Mouse (Mus musculus): ENCODE results near the gene Atp5d. TPM values are rescaled to one million over a fixed set of nuclear protein-coding genes. Genes with fewer than 3 reads are reported as not detected.

The Atp5d gene
- polyA plus RNA-seq, 1 experiment from 2014 or later: 854 TPM

- no peaks in the 10 kb centered on the region for H3K27me3 ChIP-seq (replicated peaks; ENCODE audit: control insufficient read depth, insufficient read depth, low read length)
- peak overlapping the region; percentile 80; the same call in 1 of the 2 replicates for H3K9ac ChIP-seq (ENCODE audit: low read depth, low read length)
- WGBS: 61% methylated on average over 5 of the region's 5 CpGs
- H3K4me3 ChIP-seq (ENCODE audit: low read length): no peak overlapping the region
- no peak overlapping the region for H3K27ac ChIP-seq (ENCODE audit: low read length)
- no peaks in the 10 kb centered on the region for H3K9me3 ChIP-seq (ENCODE audit: control insufficient read depth, low read length)
- H3K36me3 ChIP-seq (ENCODE audit: control insufficient read depth, insufficient read depth, low read length): no peaks in the 10 kb centered on the region
- no peak for ATAC-seq
- peaks cover 9% of the 10 kb centered on the region for H3K4me1 ChIP-seq (ENCODE audit: control insufficient read depth, insufficient read depth, low read length)
- peak overlapping the region; percentile 79 for H3K4me2 ChIP-seq (ENCODE audit: low read depth, low read length)
These were observed 42.4 kb downstream of the Atp5d start for GRCm38 (mm10) chr10:80180823-80181222.

DNA sequence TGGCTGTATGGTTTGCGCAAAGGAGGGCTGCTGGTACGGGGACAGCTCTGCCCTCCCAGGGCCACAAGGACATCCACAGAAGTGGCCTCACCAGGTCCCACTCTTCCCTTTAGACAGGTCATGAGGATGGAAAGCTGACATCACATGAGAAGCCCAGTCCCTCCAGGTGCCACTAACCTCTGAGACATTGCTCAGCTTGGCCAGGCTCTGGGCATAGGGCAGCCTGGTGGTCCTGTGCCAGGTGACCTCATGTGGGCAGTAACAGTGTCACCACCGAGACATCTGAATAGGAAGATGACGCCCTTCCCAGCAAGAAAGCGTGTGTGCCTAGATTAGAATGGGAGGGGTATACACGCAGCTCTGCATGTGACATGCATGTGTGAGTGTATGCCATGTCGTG, 44.1 kb downstream of the Atp5d start:
- no peak overlapping the region for H3K4me3 ChIP-seq (ENCODE audit: low read length)
- no peak overlapping the region for H3K4me2 ChIP-seq (ENCODE audit: low read depth, low read length)
- peaks cover 9% of the 10 kb centered on the region for H3K4me1 ChIP-seq (ENCODE audit: control insufficient read depth, insufficient read depth, low read length)
- H3K27ac ChIP-seq (ENCODE audit: low read length): no peak overlapping the region
- no peaks in the 10 kb centered on the region for H3K27me3 ChIP-seq (replicated peaks; ENCODE audit: control insufficient read depth, insufficient read depth, low read length)
- H3K9ac ChIP-seq (ENCODE audit: low read depth, low read length): no peak overlapping the region
- no peaks in the 10 kb centered on the region for H3K9me3 ChIP-seq (ENCODE audit: control insufficient read depth, low read length)
- WGBS: 91% methylated on average over 7 of the region's 7 CpGs
- H3K36me3 ChIP-seq (ENCODE audit: control insufficient read depth, insufficient read depth, low read length): no peaks in the 10 kb centered on the region
- no peak for ATAC-seq

DNA sequence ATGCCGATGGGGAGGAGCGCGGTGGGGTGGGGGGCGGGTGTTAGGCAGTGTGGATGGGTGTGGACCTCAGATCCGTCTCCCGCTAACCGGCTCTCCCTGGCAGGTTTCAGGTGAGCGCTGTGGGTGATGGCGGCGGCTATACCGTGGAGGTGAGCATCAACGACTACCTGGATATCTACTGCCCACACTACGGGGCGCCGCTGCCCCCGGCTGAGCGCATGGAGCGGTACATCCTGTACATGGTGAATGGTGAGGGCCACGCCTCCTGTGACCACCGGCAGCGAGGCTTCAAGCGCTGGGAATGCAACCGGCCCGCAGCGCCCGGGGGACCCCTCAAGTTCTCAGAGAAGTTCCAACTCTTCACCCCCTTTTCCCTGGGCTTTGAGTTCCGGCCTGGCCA, 48.2 kb downstream of the Atp5d start:
- H3K4me2 ChIP-seq (ENCODE audit: low read depth, low read length): no peak overlapping the region
- no peak for ATAC-seq

DNA sequence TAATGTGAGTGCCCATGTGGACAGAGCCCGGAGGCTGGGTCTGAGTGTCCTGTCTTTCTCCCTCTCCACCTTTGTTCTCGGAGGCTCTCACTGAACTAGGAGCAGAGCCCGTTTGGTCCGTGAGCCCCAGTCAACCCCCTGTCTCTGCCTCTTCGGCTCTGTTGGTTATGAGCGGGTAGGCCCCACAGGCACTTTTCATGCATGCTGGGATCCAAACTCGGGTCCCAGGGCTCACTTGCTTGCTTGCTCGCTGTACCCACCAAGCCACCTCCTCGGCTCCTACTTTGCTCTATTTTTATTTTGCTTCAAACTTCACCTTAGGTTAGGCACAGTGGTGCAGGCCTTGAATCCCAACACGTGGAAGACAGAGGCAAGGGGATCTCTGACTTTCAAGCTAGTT, 49.3 kb downstream of the Atp5d start:
- Histone ChIP-seq H3K27me3 (replicated peaks; ENCODE audit: control insufficient read depth, insufficient read depth, low read length) (peaks cover 28% of the 10 kb centered on the region), H3K4me2 (ENCODE audit: low read depth, low read length) (no peak overlapping the region), H3K27ac (ENCODE audit: low read length) (no peak overlapping the region), H3K36me3 (ENCODE audit: control insufficient read depth, insufficient read depth, low read length) (no peaks in the 10 kb centered on the region), H3K4me3 (ENCODE audit: low read length) (no peak overlapping the region), H3K9me3 (ENCODE audit: control insufficient read depth, low read length) (no peaks in the 10 kb centered on the region), H3K4me1 (ENCODE audit: control insufficient read depth, insufficient read depth, low read length) (peaks cover 12% of the 10 kb centered on the region), H3K9ac (ENCODE audit: low read depth, low read length) (no peak overlapping the region)
- no peak for ATAC-seq
- 89% methylated on average over 10 of the region's 10 CpGs for WGBS

More for the DNA sequence above, 48.2 kb downstream of the Atp5d start:
- H3K4me3 ChIP-seq (ENCODE audit: low read length): no peak overlapping the region
- no peaks in the 10 kb centered on the region for H3K36me3 ChIP-seq (ENCODE audit: control insufficient read depth, insufficient read depth, low read length)
- H3K9me3 ChIP-seq (ENCODE audit: control insufficient read depth, low read length): no peaks in the 10 kb centered on the region
- no peak overlapping the region for H3K27ac ChIP-seq (ENCODE audit: low read length)
- 58% methylated on average over 27 of the region's 27 CpGs for WGBS
- no peak overlapping the region for H3K9ac ChIP-seq (ENCODE audit: low read depth, low read length)
- peaks cover 12% of the 10 kb centered on the region for H3K4me1 ChIP-seq (ENCODE audit: control insufficient read depth, insufficient read depth, low read length)
- peaks cover 19% of the 10 kb centered on the region for H3K27me3 ChIP-seq (replicated peaks; ENCODE audit: control insufficient read depth, insufficient read depth, low read length)

DNA sequence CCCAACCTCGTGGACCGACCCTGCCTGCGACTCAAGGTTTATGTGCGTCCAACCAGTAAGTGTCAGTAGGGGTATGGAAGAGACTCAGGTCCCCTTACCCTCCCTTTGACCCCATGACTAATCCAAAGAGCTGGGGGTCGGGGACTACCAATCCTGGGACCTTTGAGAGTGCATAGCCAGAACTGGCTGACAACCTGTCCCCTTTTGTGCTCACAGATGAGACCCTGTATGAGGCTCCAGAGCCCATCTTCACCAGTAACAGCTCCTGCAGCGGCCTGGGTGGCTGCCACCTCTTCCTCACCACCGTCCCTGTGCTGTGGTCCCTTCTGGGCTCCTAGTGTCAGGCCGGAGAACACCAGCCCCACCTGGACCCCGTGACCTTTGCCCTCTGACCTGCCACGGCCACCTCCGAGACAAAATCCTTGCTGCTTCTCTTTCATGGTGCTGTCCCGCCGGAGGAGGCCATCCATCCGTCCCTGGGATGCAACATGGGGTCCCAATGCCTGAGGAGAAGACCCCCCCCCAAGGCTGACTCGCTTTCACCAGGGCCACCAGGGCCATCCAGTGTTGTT, 50.1 kb downstream of the Atp5d start:
- H3K9me3 ChIP-seq (ENCODE audit: control insufficient read depth, low read length): no peaks in the 10 kb centered on the region
- no peak overlapping the region for H3K27ac ChIP-seq (ENCODE audit: low read length)
- H3K4me3 ChIP-seq (ENCODE audit: low read length): no peak overlapping the region
- WGBS: 86% methylated on average over 15 of the region's 15 CpGs
- no peak overlapping the region for H3K9ac ChIP-seq (ENCODE audit: low read depth, low read length)
- H3K4me1 ChIP-seq (ENCODE audit: control insufficient read depth, insufficient read depth, low read length): peaks cover 12% of the 10 kb centered on the region
- ATAC-seq: no peak
- no peaks in the 10 kb centered on the region for H3K36me3 ChIP-seq (ENCODE audit: control insufficient read depth, insufficient read depth, low read length)
- H3K27me3 ChIP-seq (replicated peaks; ENCODE audit: control insufficient read depth, insufficient read depth, low read length): peaks cover 29% of the 10 kb centered on the region
- H3K4me2 ChIP-seq (ENCODE audit: low read depth, low read length): no peak overlapping the region

GRCm38 (mm10) chr10:80189999-80190398, 51.6 kb downstream of the Atp5d start:
- Histone ChIP-seq H3K27ac (ENCODE audit: low read length) (no peak overlapping the region), H3K4me1 (ENCODE audit: control insufficient read depth, insufficient read depth, low read length) (peaks cover 12% of the 10 kb centered on the region), H3K4me2 (ENCODE audit: low read depth, low read length) (peak overlapping the region; percentile 76), H3K36me3 (ENCODE audit: control insufficient read depth, insufficient read depth, low read length) (no peaks in the 10 kb centered on the region), H3K27me3 (replicated peaks; ENCODE audit: control insufficient read depth, insufficient read depth, low read length) (peaks cover 29% of the 10 kb centered on the region), H3K9ac (ENCODE audit: low read depth, low read length) (peak overlapping the region; percentile 57), H3K9me3 (ENCODE audit: control insufficient read depth, low read length) (no peaks in the 10 kb centered on the region), H3K4me3 (ENCODE audit: low read length) (peak overlapping the region; percentile 47)
- ATAC-seq: no peak
- 19% methylated on average over 21 of the region's 21 CpGs for WGBS

DNA sequence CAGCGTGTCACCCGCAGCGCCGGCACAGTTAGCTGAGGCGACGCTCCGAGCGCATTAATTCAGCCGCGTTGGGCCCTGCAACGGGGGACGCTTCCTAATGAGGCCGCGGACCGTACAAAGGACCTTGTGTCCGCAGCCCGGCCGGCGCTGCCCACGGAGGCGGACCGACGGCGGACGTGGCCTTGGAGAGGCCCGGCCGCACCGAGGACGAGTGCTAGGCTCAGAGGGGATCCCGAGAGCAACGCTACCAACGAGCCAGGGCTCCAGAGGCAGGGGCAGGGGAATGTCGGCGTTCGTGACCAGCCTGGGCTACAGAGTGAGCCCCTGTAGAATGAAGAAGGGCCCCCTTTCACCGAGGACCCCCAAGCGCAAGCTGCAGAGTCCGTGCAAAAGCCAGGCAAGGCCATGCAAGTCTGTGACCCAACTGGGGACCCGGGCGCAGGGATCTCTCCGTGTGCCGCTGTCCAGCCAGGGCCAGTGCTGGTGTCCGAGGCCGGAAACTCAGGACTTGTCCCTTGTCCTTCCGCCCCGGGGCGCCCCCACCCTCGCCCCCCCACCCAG, 52.1 kb downstream of the Atp5d start:
- Histone ChIP-seq H3K27me3 (replicated peaks; ENCODE audit: control insufficient read depth, insufficient read depth, low read length) (peaks cover 29% of the 10 kb centered on the region), H3K4me1 (ENCODE audit: control insufficient read depth, insufficient read depth, low read length) (peaks cover 12% of the 10 kb centered on the region), H3K9ac (ENCODE audit: low read depth, low read length) (peak overlapping the region; percentile 57), H3K4me2 (ENCODE audit: low read depth, low read length) (peak overlapping the region; percentile 76), H3K36me3 (ENCODE audit: control insufficient read depth, insufficient read depth, low read length) (no peaks in the 10 kb centered on the region), H3K27ac (ENCODE audit: low read length) (no peak overlapping the region), H3K9me3 (ENCODE audit: control insufficient read depth, low read length) (no peaks in the 10 kb centered on the region), H3K4me3 (ENCODE audit: low read length) (peak overlapping the region; percentile 47)
- under 1% methylated on average over 48 of the region's 48 CpGs for WGBS
- ATAC-seq: peak; percentile 48; the same call in 1 of the 2 replicates

DNA sequence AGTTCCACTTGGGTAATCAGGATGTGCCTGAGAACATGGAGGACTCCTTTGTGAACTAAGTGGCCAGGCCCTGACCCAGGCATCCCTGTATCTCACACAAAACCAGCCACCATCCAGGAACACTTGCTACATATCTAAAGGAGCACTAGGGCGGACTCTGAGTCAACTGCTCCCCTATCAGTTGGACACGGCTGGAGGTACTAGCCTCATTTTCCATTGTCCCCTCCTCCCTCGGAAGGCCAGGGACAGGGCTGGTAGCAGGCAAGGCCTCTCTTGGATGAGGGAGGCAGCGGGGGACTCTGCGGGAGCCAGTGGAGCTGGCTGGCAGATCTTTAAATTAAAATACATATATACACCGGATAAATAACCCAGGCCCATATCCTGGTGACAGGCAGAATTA, 55.5 kb downstream of the Atp5d start:
- WGBS: 82% methylated on average over 6 of the region's 6 CpGs
- no peak for ATAC-seq
- H3K27ac ChIP-seq (ENCODE audit: low read length): no peak overlapping the region
- H3K27me3 ChIP-seq (replicated peaks; ENCODE audit: control insufficient read depth, insufficient read depth, low read length): peaks cover 29% of the 10 kb centered on the region
- no peak overlapping the region for H3K4me3 ChIP-seq (ENCODE audit: low read length)
- no peaks in the 10 kb centered on the region for H3K9me3 ChIP-seq (ENCODE audit: control insufficient read depth, low read length)
- no peak overlapping the region for H3K9ac ChIP-seq (ENCODE audit: low read depth, low read length)
- H3K36me3 ChIP-seq (ENCODE audit: control insufficient read depth, insufficient read depth, low read length): no peaks in the 10 kb centered on the region
- H3K4me2 ChIP-seq (ENCODE audit: low read depth, low read length): no peak overlapping the region
- H3K4me1 ChIP-seq (ENCODE audit: control insufficient read depth, insufficient read depth, low read length): peaks cover 12% of the 10 kb centered on the region

- WGBS: 66% methylated on average over 8 of the region's 8 CpGs
These were observed 56.0 kb downstream of the Atp5d start for GRCm38 (mm10) chr10:80194441-80194840.

More at GRCm38 (mm10) chr10:80194441-80194840, 56.0 kb downstream of the Atp5d start:
- Histone ChIP-seq H3K36me3 (ENCODE audit: control insufficient read depth, insufficient read depth, low read length) (no peaks in the 10 kb centered on the region), H3K27me3 (replicated peaks; ENCODE audit: control insufficient read depth, insufficient read depth, low read length) (peaks cover 29% of the 10 kb centered on the region), H3K4me1 (ENCODE audit: control insufficient read depth, insufficient read depth, low read length) (peaks cover 12% of the 10 kb centered on the region), H3K9ac (ENCODE audit: low read depth, low read length) (no peak overlapping the region), H3K27ac (ENCODE audit: low read length) (no peak overlapping the region), H3K4me2 (ENCODE audit: low read depth, low read length) (no peak overlapping the region), H3K4me3 (ENCODE audit: low read length) (no peak overlapping the region), H3K9me3 (ENCODE audit: control insufficient read depth, low read length) (no peaks in the 10 kb centered on the region)
- ATAC-seq: no peak

Measured in intestine, embryonic 16.5 days (tissue).